Mouse (Mus musculus) c-Kit-positive CD71-negative TER-119-negative erythroid progenitor cells, embryonic 14.5 days (primary cell): ENCODE results near the gene Il15.

Experiments used
- DNase-seq: peaks from one replicate; pipeline ENCODE4 v3.0.0-alpha.2; 2013; ENCODE audit warnings: low read depth

Gene Il15

DNA sequence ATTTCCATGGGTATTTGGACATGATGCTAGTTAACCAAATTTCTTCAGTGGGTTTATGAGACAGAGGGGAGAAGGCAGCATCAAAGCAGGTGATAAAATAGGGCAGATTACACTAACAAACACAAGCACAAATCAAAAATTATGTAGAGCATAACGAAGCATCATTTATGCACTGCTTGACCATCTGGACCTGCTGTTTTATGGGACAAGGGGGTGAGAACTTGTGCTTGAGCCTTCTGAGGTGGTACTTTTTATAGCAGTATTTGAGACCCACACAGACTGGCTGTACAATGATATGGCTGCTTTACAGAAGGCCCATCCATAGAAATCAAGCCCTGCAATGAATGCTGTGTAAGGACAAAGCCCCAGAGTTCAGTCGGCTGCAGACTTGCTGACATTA lies 46.9 kb downstream of the Il15 start:
- no peak for DNase-seq

DNA sequence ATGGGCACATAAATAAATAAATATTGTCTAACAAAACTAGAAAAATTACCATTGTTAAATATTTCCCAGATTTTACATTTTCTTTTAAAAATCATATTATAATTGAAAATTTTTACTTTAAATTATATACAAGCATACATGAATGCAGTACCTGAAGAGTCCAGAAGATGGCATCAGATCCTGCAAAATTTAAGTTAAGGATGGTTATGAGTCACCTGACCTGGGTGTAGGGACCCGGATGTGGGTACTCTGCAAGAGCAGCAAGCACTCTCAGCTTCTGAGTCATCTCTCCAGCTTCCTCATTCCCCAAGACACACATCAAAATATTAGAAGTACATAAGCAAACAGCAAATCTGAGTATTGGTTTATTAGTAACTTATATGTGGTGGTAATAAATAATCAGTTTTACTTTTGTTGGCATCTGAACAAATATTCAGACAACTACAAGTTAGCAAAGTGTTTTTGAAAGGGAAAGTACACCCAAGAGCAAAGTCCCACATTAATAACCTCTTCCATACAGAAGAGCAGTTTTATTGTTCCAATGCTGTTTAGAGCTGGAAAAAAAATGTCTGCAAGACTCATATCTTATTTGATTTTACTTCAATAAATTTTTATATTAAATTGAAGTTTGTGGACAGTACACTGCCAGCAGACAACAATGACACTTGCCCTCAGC lies 51.6 kb downstream of the Il15 start:
- peak; percentile 34 for DNase-seq

DNA sequence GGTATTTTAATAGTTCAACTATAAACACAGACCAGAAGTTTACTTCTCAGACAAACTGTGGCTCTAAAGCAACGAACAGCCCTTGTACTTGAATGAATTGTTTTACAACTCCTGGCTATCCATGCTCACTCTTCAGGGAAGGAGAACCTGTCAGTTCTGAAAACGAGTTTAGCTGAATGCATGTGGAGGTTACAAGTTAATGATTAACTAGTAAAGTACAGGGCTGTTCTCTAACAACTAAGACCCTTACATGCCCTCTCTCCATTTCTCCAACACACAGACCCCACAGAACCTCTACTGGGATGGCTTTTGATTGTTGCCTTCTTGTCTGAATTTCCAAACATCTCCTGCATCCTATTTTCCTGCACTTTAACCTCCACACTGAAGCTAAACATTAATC lies 53.7 kb downstream of the Il15 start:
- no peak for DNase-seq

DNA sequence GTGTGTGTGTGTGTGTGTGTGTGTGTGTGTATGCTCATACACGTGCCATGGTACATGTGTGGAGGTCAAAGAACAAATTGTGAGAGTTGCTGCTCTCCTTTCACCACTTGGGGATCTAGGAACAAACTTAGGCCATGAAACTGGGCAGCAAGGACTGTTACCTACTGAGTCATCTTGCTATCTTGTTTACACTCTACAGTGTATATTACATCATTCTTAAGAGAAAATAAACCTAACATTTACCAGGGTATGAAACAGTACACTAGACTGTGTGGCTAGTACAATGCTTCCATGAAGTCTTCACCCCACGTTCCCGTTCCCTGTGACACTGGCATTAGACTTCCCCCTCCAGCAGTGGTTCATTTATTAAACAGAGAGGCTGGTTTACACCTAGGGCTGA lies 56.5 kb downstream of the Il15 start:
- no peak for DNase-seq

DNA sequence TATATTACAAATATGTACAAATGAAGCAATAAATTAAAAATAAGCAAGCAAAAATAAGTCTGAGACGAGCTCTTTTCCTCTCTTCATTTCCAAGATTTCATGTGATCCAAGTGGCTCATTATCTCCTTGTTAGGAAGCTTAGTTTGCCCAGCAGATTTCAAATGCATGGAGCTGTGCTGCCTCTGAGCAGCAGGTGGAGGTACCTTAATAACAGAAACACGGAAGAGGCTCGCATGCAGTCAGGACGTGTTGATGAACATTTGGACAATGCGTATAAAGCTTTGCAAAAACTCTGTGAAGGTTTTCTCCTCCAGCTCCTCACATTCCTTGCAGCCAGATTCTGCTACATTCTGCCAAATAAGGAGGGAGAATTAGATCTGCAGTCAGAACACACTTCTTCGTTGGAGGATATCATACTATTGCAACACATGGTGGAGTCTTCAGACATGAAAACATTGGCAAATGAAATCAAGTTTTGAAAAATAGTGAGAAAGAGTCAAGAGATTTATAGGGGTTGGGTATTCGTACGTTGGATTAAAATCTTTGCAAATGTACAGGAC lies 71.3 kb downstream of the Il15 start:
- DNase-seq, result no peak

DNA sequence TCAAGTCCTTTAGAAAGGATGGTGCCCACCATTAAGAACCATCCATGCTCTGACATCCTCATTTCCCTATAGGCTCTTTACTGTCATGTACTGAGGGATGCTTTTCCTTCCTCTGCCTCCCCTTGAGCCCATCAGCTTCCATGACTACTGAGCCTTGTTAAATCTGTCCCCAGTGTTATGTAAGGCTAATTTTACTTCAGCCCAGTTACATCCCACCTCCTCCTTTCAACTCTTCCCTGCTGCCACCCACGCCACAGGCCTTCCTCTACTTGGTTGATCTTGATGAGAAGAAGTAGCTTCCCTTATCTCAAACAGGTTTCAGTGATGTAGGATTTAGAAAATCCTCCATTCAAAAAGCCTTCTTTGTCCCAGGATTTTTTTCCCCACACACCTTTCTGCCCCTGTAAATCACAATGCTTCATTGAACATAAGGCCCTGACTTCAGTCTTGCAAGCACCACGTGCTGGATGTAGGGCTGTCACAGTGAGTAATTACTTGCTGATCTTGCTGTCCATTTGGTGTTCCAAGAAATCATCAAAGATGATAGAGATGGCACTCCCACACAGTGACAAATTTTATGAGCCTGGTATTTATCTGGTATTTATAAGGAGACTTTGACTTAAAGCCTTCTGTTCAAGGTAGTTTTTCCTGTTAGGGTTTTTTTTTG lies 74.9 kb downstream of the Il15 start:
- no peak for DNase-seq

DNA sequence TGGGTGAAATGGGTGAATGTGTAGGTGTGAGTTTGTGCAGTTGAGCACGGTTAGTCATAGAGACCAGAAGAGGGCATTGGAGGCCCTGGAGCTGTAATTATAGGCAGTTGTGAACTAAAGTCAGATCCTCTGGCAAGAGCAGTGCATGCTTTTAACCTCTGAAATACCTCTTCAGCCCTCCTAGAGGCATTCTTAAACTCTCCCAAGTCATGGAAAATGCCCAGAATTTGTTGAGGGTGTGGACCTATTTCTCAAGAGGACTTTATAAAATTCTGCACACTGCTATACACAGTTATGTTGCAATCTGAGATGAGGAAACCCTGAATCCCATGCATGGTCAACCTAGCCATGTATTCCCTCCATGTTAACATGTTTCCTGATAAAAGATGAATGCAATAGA lies 77.0 kb downstream of the Il15 start:
- no peak for DNase-seq

DNA sequence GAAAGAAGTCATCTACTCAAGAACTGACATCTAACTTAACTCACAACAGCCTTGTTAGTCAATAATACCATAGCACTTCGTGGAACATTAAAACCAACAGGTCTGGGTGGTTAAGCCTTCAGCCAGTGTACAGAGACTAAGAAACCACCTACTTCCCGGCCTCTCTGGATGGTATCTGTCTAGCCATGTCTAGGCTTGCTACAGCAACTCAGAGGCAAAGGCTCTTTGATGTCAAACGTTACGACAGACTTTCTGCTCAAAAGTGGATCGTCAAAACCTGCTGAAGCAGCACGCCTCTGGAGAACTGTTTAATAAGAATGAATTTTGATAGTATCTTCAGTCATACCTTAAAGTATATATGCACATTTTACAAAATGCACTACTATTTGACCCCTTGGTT lies 77.4 kb downstream of the Il15 start:
- no peak for DNase-seq

DNA sequence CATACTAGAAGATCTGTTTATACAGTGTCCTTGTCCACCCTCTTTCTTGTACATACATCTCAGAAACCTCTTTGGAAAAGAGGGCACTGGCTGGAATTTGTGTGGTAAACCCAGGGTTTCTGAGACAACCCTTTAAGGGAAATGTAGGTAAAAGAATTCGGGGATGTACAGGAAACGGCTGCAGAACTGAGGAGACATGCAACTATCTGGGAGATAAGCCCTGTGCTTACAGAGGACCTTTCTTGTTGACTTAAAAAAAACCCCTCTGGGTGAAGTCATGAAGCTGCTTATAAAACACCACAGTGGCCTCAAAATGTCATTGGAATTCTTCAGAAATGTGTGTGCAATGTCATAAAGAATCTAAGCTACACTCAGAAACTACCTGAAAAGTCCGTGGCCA lies 85.6 kb downstream of the Il15 start:
- DNase-seq, result no peak

DNA sequence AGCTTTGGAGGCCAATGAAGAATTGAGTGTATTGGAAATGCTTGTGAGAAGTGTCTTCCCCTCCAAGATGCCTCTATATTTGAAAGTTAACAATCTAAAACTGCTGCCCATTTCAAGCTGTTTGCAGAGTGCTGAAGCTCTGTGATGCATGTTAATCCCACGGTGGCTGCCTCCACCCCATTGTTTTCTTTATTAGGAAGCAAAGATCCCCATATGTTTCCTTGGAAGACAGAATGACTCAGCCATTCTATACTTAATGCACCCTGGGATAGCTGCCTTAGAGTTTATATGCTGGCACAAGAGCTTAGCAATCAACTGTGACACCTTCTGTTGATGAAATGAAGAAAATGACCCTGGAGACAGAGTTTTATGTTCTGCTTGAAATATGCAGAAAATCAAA lies 96.6 kb downstream of the Il15 start:
- no peak for DNase-seq

DNA sequence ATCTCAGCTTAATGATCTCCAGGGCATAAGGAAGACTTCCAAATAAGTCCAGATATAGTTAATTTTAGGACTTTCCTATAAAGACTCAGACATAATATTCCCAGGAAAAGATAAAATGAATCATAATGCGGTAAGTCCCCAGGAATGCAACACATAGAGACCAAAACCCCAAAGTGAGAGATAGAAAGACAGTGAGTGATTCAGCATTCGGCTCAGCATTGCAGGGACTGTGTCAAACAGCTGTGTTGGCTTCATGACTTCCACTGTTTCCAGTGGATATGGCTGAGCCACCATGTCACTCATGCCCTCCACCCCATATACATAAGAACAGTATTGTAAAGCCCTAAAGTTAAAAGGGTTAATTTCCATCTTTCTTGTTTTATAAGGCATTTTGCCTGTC lies 106.8 kb downstream of the Il15 start:
- no peak for DNase-seq

DNA sequence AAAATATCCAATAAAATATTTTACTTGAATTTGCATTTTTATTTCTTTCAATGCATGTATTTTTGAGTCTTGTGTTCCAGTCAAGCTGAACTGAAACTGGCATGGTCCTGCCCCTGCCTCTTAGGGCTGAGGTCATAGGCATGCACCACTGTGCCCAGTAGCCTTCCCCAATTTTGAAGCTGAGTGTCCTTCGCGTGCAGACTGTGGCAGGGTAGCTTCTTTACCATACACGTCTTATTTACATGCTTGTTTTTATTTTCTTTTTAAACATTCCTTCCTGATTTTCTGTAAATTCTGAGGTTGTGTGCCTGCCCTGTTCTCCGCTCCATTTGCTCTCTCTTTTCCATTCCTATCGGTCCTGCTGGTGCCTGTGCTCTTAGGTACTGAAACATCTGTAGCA lies 111.4 kb downstream of the Il15 start:
- DNase-seq, result no peak

DNA sequence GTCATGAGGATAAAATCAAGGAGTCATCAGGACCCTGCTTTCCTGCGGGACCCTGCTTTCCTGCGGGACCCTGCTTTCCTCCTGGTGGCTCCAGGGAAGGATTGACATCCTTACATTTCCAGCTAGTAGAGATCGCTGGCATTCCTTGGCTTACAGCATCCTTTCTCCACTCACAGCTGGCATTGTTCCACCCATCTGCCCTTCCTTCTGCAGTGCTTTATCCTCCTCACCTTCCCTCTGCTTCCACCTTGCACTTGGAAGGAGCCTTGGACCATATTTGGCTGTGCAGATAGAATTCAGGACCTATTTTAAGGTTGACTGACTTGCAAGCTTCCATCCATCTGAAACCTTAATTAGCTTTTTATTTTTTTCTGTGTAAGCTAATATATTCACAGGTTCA lies 117.2 kb downstream of the Il15 start:
- no peak for DNase-seq

DNA sequence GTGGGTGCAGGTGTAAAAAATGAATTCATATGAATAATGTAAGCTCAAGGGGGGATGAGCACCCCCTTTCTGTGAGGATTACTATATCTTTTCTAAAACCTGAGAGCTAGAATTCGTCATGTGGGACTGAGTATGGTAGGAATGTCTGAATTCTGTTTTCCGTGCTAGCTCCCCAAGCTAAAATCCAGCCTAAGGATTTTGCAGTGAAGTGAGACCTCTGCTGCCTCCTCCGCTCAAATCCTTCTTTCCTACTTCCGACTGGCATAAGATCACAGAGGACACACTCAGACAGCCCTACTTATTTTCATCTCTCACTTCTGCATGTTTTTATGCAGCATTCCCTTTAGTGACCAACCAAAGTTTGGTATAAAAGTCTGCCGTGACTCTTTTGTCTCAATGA lies 121.0 kb downstream of the Il15 start:
- DNase-seq, result no peak
